Mouse (Mus musculus) common myeloid progenitor, adult 5-6 weeks (primary cell): ENCODE results near the gene Cish. TPM values are rescaled to one million over a fixed set of nuclear protein-coding genes. Genes with fewer than 3 reads are reported as not detected.
"Not testable (repeated sequence)": the region's sequence is repeated elsewhere in the genome, so short reads cannot be mapped to it uniquely, and the experiment has no call there.

Experiments
- ATAC-seq: replicated peaks from 2 replicates; pipeline ENCODE4 v1.8.0; 2016; ENCODE audit warnings: low read depth, mild to moderate bottlenecking, moderate TSS enrichment, inconsistent platforms; ENCODE audit not compliant: poor library complexity, severe bottlenecking
- total RNA-seq: library from RNA; stranded (forward); fragments of 200-1000, 187-1606 nt; gene quantifications from 2 replicates; pipeline ENCODE4 v1.2.3, GENCODE M21; 2017

Cish gene
- total RNA-seq, 1 experiment from 2014 or later, result 0.27 TPM

GRCm38 (mm10) chr9:107296501-107296965 is 707 bp downstream of the Cish start:
- peak; percentile 84 for ATAC-seq

- ATAC-seq, result peak; percentile 0; the same call in 1 of the 2 replicates
Measured at GRCm38 (mm10) chr9:107297059-107297458, 1.2 kb downstream of the Cish start.

GRCm38 (mm10) chr9:107297658-107298057 is 1.8 kb downstream of the Cish start:
- no peak for ATAC-seq

GRCm38 (mm10) chr9:107298059-107298780 is 2.4 kb downstream of the Cish start:
- ATAC-seq, result no peak

GRCm38 (mm10) chr9:107298876-107299275 is 3.0 kb downstream of the Cish start:
- no peak for ATAC-seq

GRCm38 (mm10) chr9:107299783-107300182 is 4.0 kb downstream of the Cish start:
- no peak for ATAC-seq

GRCm38 (mm10) chr9:107300224-107300973 is 4.6 kb downstream of the Cish start:
- ATAC-seq, result no peak

- ATAC-seq, result no peak
Measured at GRCm38 (mm10) chr9:107301554-107302331, 5.9 kb downstream of the Cish start.

GRCm38 (mm10) chr9:107302592-107302991 is 6.8 kb downstream of the Cish start:
- no peak for ATAC-seq

GRCm38 (mm10) chr9:107303121-107303820 is 7.4 kb downstream of the Cish start:
- ATAC-seq, result no peak

GRCm38 (mm10) chr9:107303900-107304299 is 8.1 kb downstream of the Cish start:
- ATAC-seq, result no peak

GRCm38 (mm10) chr9:107304383-107304782 is 8.6 kb downstream of the Cish start:
- ATAC-seq, result no peak

- no peak for ATAC-seq
Measured at GRCm38 (mm10) chr9:107305012-107305411, 9.2 kb downstream of the Cish start.

- ATAC-seq, result peak; percentile 59
Measured at GRCm38 (mm10) chr9:107305601-107306542, 10.0 kb downstream of the Cish start.

- ATAC-seq, result not testable (repeated sequence)
Measured at GRCm38 (mm10) chr9:107306673-107307072, 10.8 kb downstream of the Cish start.

- ATAC-seq, result peak; percentile 67
Measured at GRCm38 (mm10) chr9:107307099-107307872, 11.5 kb downstream of the Cish start.

GRCm38 (mm10) chr9:107307886-107308285 is 12.1 kb downstream of the Cish start:
- no peak for ATAC-seq

- ATAC-seq, result no peak
Measured at GRCm38 (mm10) chr9:107308346-107309000, 12.6 kb downstream of the Cish start.
